In the genomic region with DNA sequence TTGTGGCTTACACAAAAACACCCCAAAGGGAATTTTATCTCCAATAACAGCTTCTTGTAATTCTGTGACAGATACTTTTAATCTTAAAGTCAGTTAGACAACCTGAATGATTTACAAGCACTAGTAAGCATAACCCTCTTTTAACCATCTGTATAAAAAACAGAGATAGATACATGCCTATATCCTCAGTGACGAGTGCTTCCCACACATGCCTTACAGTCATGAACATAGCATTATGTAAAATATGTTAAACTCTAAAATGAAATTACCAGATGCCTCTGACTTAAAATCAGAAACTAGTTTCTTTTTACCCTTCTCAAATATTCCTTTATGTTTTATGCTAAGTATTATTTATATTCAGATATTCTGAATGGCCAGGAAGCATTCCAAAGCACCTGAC, we compare ENCODE assay signal across 22 mouse cellular contexts.
DNase-seq lines count a peak whose midpoint lies in the region; ATAC-seq and TF ChIP-seq lines count a peak whose summit lies in the region.
"Had no signal": no experiment of that assay in that cellular context is flagged by ENCODE, and none has a peak within 500 bp of the region (broad histone marks: within the 10 kb centered on the region; RNA-seq: fewer than 3 reads in every experiment).

No protein-coding gene starts in this region.

- no peaks in the 10 kb centered on the region for H3K9me3 ChIP-seq in midbrain, embryonic 11.5 days (ENCODE audit: control insufficient read depth, low read length)
- H3K9me3 ChIP-seq in midbrain, embryonic 14.5 days (ENCODE audit: control insufficient read depth, low read length) = no peaks in the 10 kb centered on the region
- H3K9me3 ChIP-seq: G1E had no signal

- intact Hi-C loops in left cerebral cortex, adult 2 months (cut with DNase I) = no loop called here
- intact Hi-C loops in left cerebral cortex, postnatal 4 days (cut with DNase I) = no loop called here
- intact Hi-C loops in left cerebral cortex, postnatal 36 days (cut with DNase I) = no loop called here

- peak; percentile 82 for ATAC-seq in frontal cortex, adult (ENCODE audit: low TSS enrichment)
- ATAC-seq in midbrain, embryonic 11.5 days (ENCODE audit: low FRiP score) = no peak
- ATAC-seq in midbrain, embryonic 14.5 days (ENCODE audit: low FRiP score, low TSS enrichment) = no peak
- ATAC-seq: activated CD4-positive, CD25-positive, alpha-beta regulatory T cell, adult 4 months; CD4-positive, CD25-positive, alpha-beta regulatory T cell, adult 4 months; Patski had no signal

- DNase-seq in frontal cortex, postnatal 14 days (ENCODE audit: low spot score in 2 of 2) = no peak
- DNase-seq in left cerebral cortex, adult 2 months (ENCODE audit: extremely low spot score in 1 of 2, low spot score in 2 of 2) = no peak
- no peak for DNase-seq in left cerebral cortex, postnatal 4 days
- DNase-seq in midbrain, embryonic 11.5 days (ENCODE audit: low spot score, missing footprints) = peak; percentile 73
- DNase-seq in midbrain, embryonic 14.5 days = no peak
- no peak for DNase-seq in left cerebral cortex, postnatal 36 days (ENCODE audit: low spot score in 2 of 2)
- DNase-seq: adrenal gland, adult 2 months; adrenal gland, adult 8-10 months; adrenal gland, postnatal 10 days; adrenal gland, postnatal 14 days; adrenal gland, postnatal 25 days; adrenal gland, postnatal 36 days; B cell, adult 2 months; cerebellum, adult 11 months; cerebellum, adult 11-12 months had no signal

- H3K4me1 ChIP-seq in midbrain, embryonic 11.5 days (ENCODE audit: control insufficient read depth, insufficient read depth, low read length) = no peaks in the 10 kb centered on the region
- no peaks in the 10 kb centered on the region for H3K4me1 ChIP-seq in midbrain, embryonic 14.5 days (ENCODE audit: control insufficient read depth, insufficient read depth, low read length)
- peaks cover 1% of the 10 kb centered on the region; the same call in 1 of the 2 replicates for H3K4me1 ChIP-seq in cortical plate, adult 2 months (ENCODE audit: control insufficient read depth, insufficient read depth, low read length)

- no peak for TF ChIP-seq CTCF in left cerebral cortex, adult 2 months (IDR thresholded peaks at IDR 0.05)
- TF ChIP-seq CTCF in cortical plate, adult 2 months (IDR thresholded peaks at IDR 0.05; ENCODE audit: extremely low read depth, insufficient read depth, low read length) = no peak

- H3K4me3 ChIP-seq in left cerebral cortex, adult 2 months = no peak overlapping the region
- no peak overlapping the region for H3K4me3 ChIP-seq in midbrain, embryonic 11.5 days (ENCODE audit: low read depth, low read length)
- H3K4me3 ChIP-seq in midbrain, embryonic 14.5 days (replicated peaks; ENCODE audit: low read depth, low read length) = no peak overlapping the region
- H3K4me3 ChIP-seq in cortical plate, adult 2 months (ENCODE audit: insufficient read depth, low read length) = no peak overlapping the region

- H3K27me3 ChIP-seq in midbrain, embryonic 11.5 days (ENCODE audit: control insufficient read depth, insufficient read depth, low read length) = no peaks in the 10 kb centered on the region
- H3K27me3 ChIP-seq in midbrain, embryonic 14.5 days (ENCODE audit: control insufficient read depth, insufficient read depth, low read length) = no peaks in the 10 kb centered on the region
- H3K27me3 ChIP-seq: CH12.LX had no signal

- no peaks in the 10 kb centered on the region for H3K36me3 ChIP-seq in midbrain, embryonic 11.5 days (ENCODE audit: control insufficient read depth, insufficient read depth, low read length)
- H3K36me3 ChIP-seq in midbrain, embryonic 14.5 days (ENCODE audit: control insufficient read depth, insufficient read depth, low read length) = no peaks in the 10 kb centered on the region
- H3K36me3 ChIP-seq: G1E had no signal

- WGBS in midbrain, embryonic 11.5 days = 86% methylated on average over 1 of the region's 1 CpGs
- 80% methylated on average over 1 of the region's 1 CpGs for WGBS in midbrain, embryonic 14.5 days

- no peak overlapping the region for H3K4me2 ChIP-seq in midbrain, embryonic 11.5 days
- no peak overlapping the region for H3K4me2 ChIP-seq in midbrain, embryonic 14.5 days (ENCODE audit: low read length)

- H3K9ac ChIP-seq in midbrain, embryonic 11.5 days (ENCODE audit: low read length) = no peak overlapping the region
- no peak overlapping the region for H3K9ac ChIP-seq in midbrain, embryonic 14.5 days (replicated peaks; ENCODE audit: low read length)

- no peak for TF ChIP-seq POLR2A in cortical plate, adult 2 months (IDR thresholded peaks at IDR 0.05; ENCODE audit: extremely low read depth, insufficient read depth, low read length)

- peak overlapping the region; percentile 55; the same call in 1 of the 2 replicates for H3K27ac ChIP-seq in left cerebral cortex, adult 2 months
- no peak overlapping the region for H3K27ac ChIP-seq in midbrain, embryonic 11.5 days (ENCODE audit: low read depth, low read length)
- no peak overlapping the region for H3K27ac ChIP-seq in midbrain, embryonic 14.5 days (replicated peaks; ENCODE audit: low read depth, low read length)
- H3K27ac ChIP-seq in cortical plate, adult 2 months (ENCODE audit: insufficient read depth, low read length) = 0 out of 2 replicates have a peak overlapping the region, but pooled peaks have one; percentile 53

Comparison
In these comparisons a context has a peak if more than half of its experiments do, and no peak if none do; other contexts are left out.
1. H3K27ac ChIP-seq: peak in left cerebral cortex, adult 2 months (single experiment) and cortical plate, adult 2 months (single experiment); none in midbrain, embryonic 11.5 days (single experiment) and midbrain, embryonic 14.5 days (single experiment).